Mouse (Mus musculus) hindlimb bud, embryonic 11.5 days (tissue): ENCODE data around the gene Fam213b.

Experiments used
- DNase-seq: peaks from one replicate; pipeline ENCODE4 v3.0.0-alpha.2; 2012; ENCODE audit warnings: low read depth, low spot score; ENCODE audit errors: extremely low spot score

Fam213b gene

GRCm38 (mm10) chr4:154898506-154899446, at the start of gene Fam213b:
TSS of gene Fam213b (minus strand) at chr4:154899135.
- DNase-seq, result peak; percentile 84

GRCm38 (mm10) chr4:154948066-154948939, 49.4 kb upstream of the Fam213b start:
- no peak for DNase-seq

GRCm38 (mm10) chr4:154946319-154946718, 47.4 kb upstream of the Fam213b start:
- DNase-seq, result no peak

- DNase-seq, result peak; percentile 92
Observed at GRCm38 (mm10) chr4:154944121-154944590, 45.2 kb upstream of the Fam213b start.

GRCm38 (mm10) chr4:154943323-154944039, 44.5 kb upstream of the Fam213b start:
- DNase-seq, result no peak

- DNase-seq, result no peak
Observed at GRCm38 (mm10) chr4:154942632-154943322, 43.8 kb upstream of the Fam213b start.

- DNase-seq, result no peak
Observed at GRCm38 (mm10) chr4:154941831-154942230, 42.9 kb upstream of the Fam213b start.

- no peak for DNase-seq
Observed at GRCm38 (mm10) chr4:154940156-154940555, 41.2 kb upstream of the Fam213b start.

- DNase-seq, result no peak
Observed at GRCm38 (mm10) chr4:154937746-154938145, 38.8 kb upstream of the Fam213b start.

- DNase-seq, result no peak
Observed at GRCm38 (mm10) chr4:154936542-154937255, 37.8 kb upstream of the Fam213b start.

- DNase-seq, result no peak
Observed at GRCm38 (mm10) chr4:154935788-154936187, 36.9 kb upstream of the Fam213b start.

- DNase-seq, result no peak
Observed at GRCm38 (mm10) chr4:154934800-154935199, 35.9 kb upstream of the Fam213b start.

GRCm38 (mm10) chr4:154933306-154933907, 34.5 kb upstream of the Fam213b start:
- no peak for DNase-seq

GRCm38 (mm10) chr4:154929088-154929660, 30.2 kb upstream of the Fam213b start:
- DNase-seq, result no peak

GRCm38 (mm10) chr4:154928395-154929087, 29.6 kb upstream of the Fam213b start, which contains the start of gene Tnfrsf14:
TSS of gene Tnfrsf14 (minus strand) at chr4:154928563.
- no peak for DNase-seq

- DNase-seq, result no peak
Observed at GRCm38 (mm10) chr4:154927899-154928337, 29.0 kb upstream of the Fam213b start.

- no peak for DNase-seq
Observed at GRCm38 (mm10) chr4:154926969-154927898, 28.3 kb upstream of the Fam213b start.
